Mouse (Mus musculus) heart, embryonic 16.5 days (tissue): Measurements from ENCODE around the gene Clec16a. TPM values are rescaled to one million over a fixed set of nuclear protein-coding genes. Genes with fewer than 3 reads are reported as not detected.

Experiments used
- ATAC-seq: fragments of 200-750 bp; cut with Nextera tagmentation; replicated peaks from 2 replicates; pipeline ENCODE4 v1.8.0; 2017; ENCODE audit warnings: moderate number of reproducible peaks; ENCODE audit not compliant: insufficient read depth, low FRiP score; ENCODE audit errors: extremely low read depth
- H3K27ac ChIP-seq: fragments of 300-500 bp; sonication (generic); 2 replicates; pipeline ENCODE4 v1.5.1; 2014; ENCODE audit warnings: mild to moderate bottlenecking, low read length, control low read depth, moderate library complexity
- H3K27me3 ChIP-seq: fragments of 300-500 bp; sonication (generic); 2 replicates; pipeline ENCODE4 v1.6.1; 2014; ENCODE audit warnings: low read length, mixed read lengths; ENCODE audit not compliant: control insufficient read depth, insufficient read depth
- H3K36me3 ChIP-seq: fragments of 300-500 bp; sonication (generic); 2 replicates; pipeline ENCODE4 v1.6.1; 2014; ENCODE audit not compliant: control insufficient read depth, insufficient read depth
- H3K4me1 ChIP-seq: fragments of 300-500 bp; sonication (generic); 2 replicates; pipeline ENCODE4 v1.6.1; 2014; ENCODE audit warnings: low read length, mixed read lengths; ENCODE audit not compliant: control insufficient read depth, insufficient read depth
- H3K4me2 ChIP-seq: fragments of 300-500 bp; sonication (generic); 2 replicates; pipeline ENCODE4 v1.6.1; 2014; ENCODE audit warnings: low read depth, mild to moderate bottlenecking, control low read depth, low read length
- H3K4me3 ChIP-seq: fragments of 300-500 bp; sonication (generic); 2 replicates; pipeline ENCODE4 v1.5.1; 2014; ENCODE audit warnings: mild to moderate bottlenecking, control low read depth, low read length
- H3K9ac ChIP-seq: fragments of 300-500 bp; sonication (generic); 2 replicates; pipeline ENCODE4 v1.6.1; 2014; ENCODE audit warnings: low read length, control low read depth
- H3K9me3 ChIP-seq: fragments of 300-500 bp; sonication (generic); replicated peaks from 2 replicates; pipeline ENCODE4 v1.6.1; 2016; ENCODE audit warnings: low read length; ENCODE audit not compliant: control insufficient read depth
- WGBS: fragments of 180-500 bp; shearing (Covaris S2); extraction: QIAGEN DNeasy Blood & Tissue Kit; methylation state at CpG from one replicate; pipeline ENCODE4 v1.1.7; 2014; 5-methylcytosine and 5-hydroxymethylcytosine counted together
- polyA plus RNA-seq: library from polyadenylated mRNA; unstranded; fragments of >200 nt; fragmentation: Nextera tagmentation; extraction: Ambion mirVana; gene quantifications from 2 replicates; pipeline ENCODE4 v1.2.1, GENCODE M21; 2015

Gene Clec16a
- polyA plus RNA-seq, 1 experiment from 2014 or later: 32.6 TPM

GRCm38 (mm10) chr16:10683193-10684000 is 138.3 kb downstream of the Clec16a start:
- peak overlapping the region; percentile 71 for H3K27ac ChIP-seq
- peak; percentile 65 for ATAC-seq
- H3K4me1 ChIP-seq: peaks cover 4% of the 10 kb centered on the region; the same call in 1 of the 2 replicates
- 62% methylated on average over 8 of the region's 8 CpGs for WGBS
- H3K9me3 ChIP-seq: no peaks in the 10 kb centered on the region
- no peak overlapping the region; the same call in 1 of the 2 replicates for H3K9ac ChIP-seq
- no peaks in the 10 kb centered on the region for H3K27me3 ChIP-seq
- no peak overlapping the region for H3K4me2 ChIP-seq
- no peak overlapping the region for H3K4me3 ChIP-seq
- H3K36me3 ChIP-seq: no peaks in the 10 kb centered on the region

- Histone ChIP-seq H3K4me3 (no peak overlapping the region), H3K36me3 (no peaks in the 10 kb centered on the region), H3K4me1 (peaks cover 33% of the 10 kb centered on the region), H3K27ac (peak overlapping the region; percentile 94), H3K4me2 (peak overlapping the region; percentile 45), H3K27me3 (no peaks in the 10 kb centered on the region), H3K9ac (peak overlapping the region; percentile 56), H3K9me3 (no peaks in the 10 kb centered on the region)
- ATAC-seq: peak; percentile 86
- 30% methylated on average over 6 of the region's 6 CpGs for WGBS
Observed at GRCm38 (mm10) chr16:10689748-10690318, 144.7 kb downstream of the Clec16a start.

DNA sequence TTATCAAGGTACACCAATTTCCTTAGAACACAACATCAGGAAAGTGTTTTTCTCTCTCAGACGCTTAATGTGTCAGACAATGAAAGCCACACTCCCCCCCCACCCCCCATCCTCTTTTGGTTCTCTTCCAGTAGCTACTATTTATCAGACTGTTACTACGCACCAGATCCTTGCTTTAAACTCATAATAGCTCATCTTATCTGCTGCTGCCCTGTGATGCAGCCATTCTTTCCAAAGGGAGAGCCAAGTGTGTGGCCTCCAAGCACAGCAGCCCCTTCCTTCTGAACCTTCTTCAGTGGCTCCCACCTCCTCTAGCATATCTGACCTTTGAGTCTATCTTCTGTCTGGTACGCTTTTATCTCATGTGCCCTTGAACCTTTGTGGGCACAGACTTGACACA is 145.3 kb downstream of the Clec16a start:
- peak overlapping the region; percentile 45 for H3K4me2 ChIP-seq
- 14% methylated on average over 3 of the region's 3 CpGs for WGBS

GRCm38 (mm10) chr16:10691705-10692104 is 146.6 kb downstream of the Clec16a start:
- no peaks in the 10 kb centered on the region for H3K27me3 ChIP-seq
- no peak overlapping the region for H3K4me2 ChIP-seq
- H3K36me3 ChIP-seq: no peaks in the 10 kb centered on the region
- no peaks in the 10 kb centered on the region for H3K9me3 ChIP-seq
- ATAC-seq: no peak
- H3K27ac ChIP-seq: no peak overlapping the region
- no peak overlapping the region for H3K4me3 ChIP-seq
- H3K4me1 ChIP-seq: peaks cover 33% of the 10 kb centered on the region
- WGBS: 78% methylated on average over 5 of the region's 5 CpGs
- no peak overlapping the region for H3K9ac ChIP-seq

More for the DNA sequence above, 145.3 kb downstream of the Clec16a start:
- H3K4me1 ChIP-seq: peaks cover 33% of the 10 kb centered on the region
- no peaks in the 10 kb centered on the region for H3K27me3 ChIP-seq
- peak overlapping the region; percentile 56 for H3K9ac ChIP-seq
- H3K4me3 ChIP-seq: no peak overlapping the region
- no peaks in the 10 kb centered on the region for H3K9me3 ChIP-seq
- ATAC-seq: peak; percentile 50
- H3K36me3 ChIP-seq: no peaks in the 10 kb centered on the region
- H3K27ac ChIP-seq: peak overlapping the region; percentile 94

GRCm38 (mm10) chr16:10692848-10693247 is 147.7 kb downstream of the Clec16a start:
- Histone ChIP-seq H3K4me3 (no peak overlapping the region), H3K27me3 (no peaks in the 10 kb centered on the region), H3K9ac (no peak overlapping the region), H3K9me3 (no peaks in the 10 kb centered on the region), H3K4me2 (no peak overlapping the region), H3K36me3 (no peaks in the 10 kb centered on the region), H3K27ac (no peak overlapping the region), H3K4me1 (peaks cover 34% of the 10 kb centered on the region)
- ATAC-seq: no peak
- WGBS: 94% methylated on average over 8 of the region's 8 CpGs

DNA sequence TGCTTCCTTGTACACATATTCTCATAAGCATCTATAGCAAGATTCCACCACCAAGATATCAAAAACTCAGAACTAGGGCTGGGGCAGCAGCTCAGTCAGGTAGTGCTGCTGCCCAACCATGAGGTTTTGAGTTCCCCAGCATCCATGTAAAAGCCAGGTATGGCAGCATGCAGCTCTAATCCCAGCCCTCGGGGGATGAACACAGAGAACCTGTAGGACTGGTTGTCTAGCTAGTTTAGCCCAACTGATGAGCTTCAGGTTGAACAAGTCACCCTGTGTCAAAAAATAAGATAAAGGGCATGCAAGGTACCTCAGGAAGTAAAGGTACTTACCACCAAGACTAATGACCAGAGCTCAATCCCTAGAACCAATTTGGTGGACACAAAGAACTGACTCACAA is 148.3 kb downstream of the Clec16a start:
- Histone ChIP-seq H3K9me3 (no peaks in the 10 kb centered on the region), H3K4me3 (no peak overlapping the region), H3K4me2 (no peak overlapping the region), H3K27ac (no peak overlapping the region), H3K4me1 (peaks cover 40% of the 10 kb centered on the region), H3K36me3 (no peaks in the 10 kb centered on the region), H3K9ac (no peak overlapping the region), H3K27me3 (no peaks in the 10 kb centered on the region)
- 81% methylated on average over 1 of the region's 1 CpGs for WGBS
- ATAC-seq: no peak

GRCm38 (mm10) chr16:10694414-10694851 is 149.3 kb downstream of the Clec16a start:
- Histone ChIP-seq H3K4me3 (no peak overlapping the region), H3K4me1 (peaks cover 40% of the 10 kb centered on the region), H3K27ac (no peak overlapping the region), H3K36me3 (no peaks in the 10 kb centered on the region), H3K9me3 (no peaks in the 10 kb centered on the region), H3K4me2 (no peak overlapping the region; the same call in 1 of the 2 replicates), H3K9ac (no peak overlapping the region), H3K27me3 (no peaks in the 10 kb centered on the region)
- WGBS: 36% methylated on average over 11 of the region's 11 CpGs
- ATAC-seq: no peak

DNA sequence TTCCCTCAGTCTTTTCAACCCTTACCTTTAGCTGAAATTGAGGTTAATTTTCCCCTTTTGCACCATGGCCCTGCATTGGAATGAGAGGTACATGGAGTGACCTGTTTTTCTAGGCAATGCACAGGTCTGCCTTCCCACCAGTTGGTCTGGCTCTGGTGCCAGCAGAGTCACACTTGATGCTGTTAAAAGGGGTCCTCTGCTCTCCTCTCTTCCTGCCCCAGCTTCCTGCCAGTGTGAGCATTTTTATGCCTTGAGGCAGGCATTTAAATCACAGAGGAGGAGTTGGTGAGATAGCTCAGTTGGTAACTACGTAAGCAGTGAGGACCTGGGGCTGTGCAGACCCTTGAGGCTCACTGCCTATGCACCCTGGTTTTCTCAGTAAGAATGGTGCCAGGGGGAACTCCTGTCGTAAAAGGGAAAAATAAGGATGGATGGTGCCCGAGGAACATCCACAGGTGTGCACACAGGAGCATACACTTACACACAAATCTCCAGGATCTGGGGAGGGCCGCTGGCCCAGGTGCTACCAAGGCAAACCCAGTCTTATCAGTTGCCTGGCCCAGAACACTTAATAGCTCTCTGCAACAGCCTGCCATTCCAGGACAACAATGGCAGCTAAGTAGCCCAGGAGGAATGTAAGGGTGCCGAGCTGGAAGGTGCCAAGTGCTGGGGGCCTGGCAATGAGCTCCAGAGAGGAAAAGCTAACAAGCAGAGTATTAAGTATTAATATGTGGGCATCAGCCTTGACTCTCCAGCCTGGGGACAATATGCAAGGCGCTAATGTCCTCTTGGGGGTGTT is 152.9 kb downstream of the Clec16a start:
- ATAC-seq: no peak
- Histone ChIP-seq H3K4me2 (no peak overlapping the region), H3K4me3 (no peak overlapping the region), H3K9me3 (no peaks in the 10 kb centered on the region), H3K9ac (no peak overlapping the region), H3K4me1 (peaks cover 18% of the 10 kb centered on the region), H3K36me3 (no peaks in the 10 kb centered on the region), H3K27me3 (no peaks in the 10 kb centered on the region), H3K27ac (peak overlapping the region; percentile 66)
- 58% methylated on average over 6 of the region's 6 CpGs for WGBS
